Mouse (Mus musculus): ENCODE results near the gene Kantr. TPM values are rescaled to one million over a fixed set of nuclear protein-coding genes. Genes with fewer than 3 reads are reported as not detected.

Gene Kantr
- polyA plus RNA-seq, 1 experiment: 0.96 TPM

DNA sequence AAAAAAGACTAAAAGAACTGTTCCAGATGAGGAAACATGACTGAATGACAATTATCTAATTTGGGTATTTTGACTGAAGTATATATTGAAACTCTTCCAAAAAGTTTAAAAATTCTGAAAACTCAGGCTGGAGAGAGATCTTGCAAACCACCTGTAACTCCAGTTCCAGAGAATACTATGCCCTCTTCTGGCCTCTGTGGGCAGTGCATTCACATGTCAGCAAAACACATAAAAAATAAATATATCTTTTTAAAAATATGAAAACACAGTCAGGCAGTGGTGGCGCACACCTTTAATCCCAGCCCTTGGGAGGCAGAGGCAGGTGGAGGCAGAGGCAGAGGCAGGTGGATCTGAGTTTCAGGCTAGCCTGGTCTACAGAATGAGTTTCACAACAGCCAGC lies 3.7 kb downstream of the Kantr start:
- TF ChIP-seq E2F4 (IDR thresholded peaks at IDR 0.05; ENCODE audit: insufficient read depth) (no peak), MAX (IDR thresholded peaks at IDR 0.05; ENCODE audit: low read depth) (no peak), POLR2AphosphoS2 (IDR thresholded peaks at IDR 0.05; ENCODE audit: insufficient read length, low read depth) (no peak), REST (IDR thresholded peaks at IDR 0.05; ENCODE audit: insufficient read depth, insufficient read length) (no peak), POLR2A (IDR thresholded peaks at IDR 0.05; ENCODE audit: insufficient read length, low read depth) (no peak), MYOG (IDR thresholded peaks at IDR 0.05; ENCODE audit: control insufficient read depth in 1 of 3, insufficient read depth in 1 of 3, insufficient read length in 2 of 3, low read depth in 2 of 3) (no peak), SRF (IDR thresholded peaks at IDR 0.05; ENCODE audit: control insufficient read depth, insufficient read length, low read depth) (no peak), USF1 (IDR thresholded peaks at IDR 0.05; ENCODE audit: low read depth) (no peak), MYOD1 (IDR thresholded peaks at IDR 0.05; ENCODE audit: control insufficient read depth in 1 of 3, insufficient read length in 2 of 3, low read depth in 2 of 3) (no peak), TCF12 (IDR thresholded peaks at IDR 0.05; ENCODE audit: insufficient read depth, poor library complexity, severe bottlenecking) (no peak), CEBPB (IDR thresholded peaks at IDR 0.05; ENCODE audit: insufficient read depth, poor library complexity, severe bottlenecking) (no peak), TCF3 (IDR thresholded peaks at IDR 0.05; ENCODE audit: insufficient read length, low read depth) (no peak)
- Histone ChIP-seq H3K4me3 (no peak overlapping the region), H3K27me3 (ENCODE audit: control insufficient read depth, insufficient read depth, insufficient read length) (no peaks in the 10 kb centered on the region), H3K79me2 (ENCODE audit: control insufficient read depth, insufficient read depth) (no peaks in the 10 kb centered on the region), H3ac (ENCODE audit: control insufficient read depth, insufficient read length) (no peak overlapping the region), H3K4me2 (ENCODE audit: low read depth) (no peak overlapping the region), H3K36me3 (ENCODE audit: control insufficient read depth, insufficient read depth) (no peaks in the 10 kb centered on the region)

GRCm38 (mm10) chrX:152322776-152323175 lies 4.5 kb downstream of the Kantr start:
- Histone ChIP-seq H3ac (ENCODE audit: control insufficient read depth, insufficient read length) (no peak overlapping the region), H3K27me3 (ENCODE audit: control insufficient read depth, insufficient read depth, insufficient read length) (no peaks in the 10 kb centered on the region), H3K79me2 (ENCODE audit: control insufficient read depth, insufficient read depth) (no peaks in the 10 kb centered on the region), H3K36me3 (ENCODE audit: control insufficient read depth, insufficient read depth) (no peaks in the 10 kb centered on the region), H3K4me2 (ENCODE audit: low read depth) (no peak overlapping the region), H3K4me3 (no peak overlapping the region)
- TF ChIP-seq MYOG (IDR thresholded peaks at IDR 0.05; ENCODE audit: control insufficient read depth in 1 of 3, insufficient read depth in 1 of 3, insufficient read length in 2 of 3, low read depth in 2 of 3) (no peak), POLR2A (IDR thresholded peaks at IDR 0.05; ENCODE audit: insufficient read length, low read depth) (no peak), E2F4 (IDR thresholded peaks at IDR 0.05; ENCODE audit: insufficient read depth) (no peak), POLR2AphosphoS2 (IDR thresholded peaks at IDR 0.05; ENCODE audit: insufficient read length, low read depth) (no peak), TCF3 (IDR thresholded peaks at IDR 0.05; ENCODE audit: insufficient read length, low read depth) (no peak)

GRCm38 (mm10) chrX:152320535-152320934 lies 6.8 kb downstream of the Kantr start:
- H3K79me2 ChIP-seq (ENCODE audit: control insufficient read depth, insufficient read depth): no peaks in the 10 kb centered on the region
- no peak overlapping the region for H3ac ChIP-seq (ENCODE audit: control insufficient read depth, insufficient read length)
- no peak overlapping the region for H3K4me2 ChIP-seq (ENCODE audit: low read depth)
- H3K36me3 ChIP-seq (ENCODE audit: control insufficient read depth, insufficient read depth): no peaks in the 10 kb centered on the region
- no peaks in the 10 kb centered on the region for H3K27me3 ChIP-seq (ENCODE audit: control insufficient read depth, insufficient read depth, insufficient read length)
- H3K4me3 ChIP-seq: no peak overlapping the region
- TF ChIP-seq MAX (IDR thresholded peaks at IDR 0.05; ENCODE audit: low read depth) (no peak), REST (IDR thresholded peaks at IDR 0.05; ENCODE audit: insufficient read depth, insufficient read length) (no peak), E2F4 (IDR thresholded peaks at IDR 0.05; ENCODE audit: insufficient read depth) (no peak), MYOD1 (IDR thresholded peaks at IDR 0.05; ENCODE audit: control insufficient read depth in 1 of 3, insufficient read length in 2 of 3, low read depth in 2 of 3) (peak in 1 of 3 experiments; percentile 35), POLR2A (IDR thresholded peaks at IDR 0.05; ENCODE audit: insufficient read length, low read depth) (no peak)

GRCm38 (mm10) chrX:152307942-152308341 lies 19.4 kb downstream of the Kantr start:
- H3K4me3 ChIP-seq: no peak overlapping the region
- H3K4me2 ChIP-seq (ENCODE audit: low read depth): no peak overlapping the region
- no peaks in the 10 kb centered on the region for H3K79me2 ChIP-seq (ENCODE audit: control insufficient read depth, insufficient read depth)
- no peaks in the 10 kb centered on the region for H3K36me3 ChIP-seq (ENCODE audit: control insufficient read depth, insufficient read depth)
- no peak overlapping the region for H3ac ChIP-seq (ENCODE audit: control insufficient read depth, insufficient read length)
- TF ChIP-seq POLR2AphosphoS2 (IDR thresholded peaks at IDR 0.05; ENCODE audit: insufficient read length, low read depth) (no peak), MAX (IDR thresholded peaks at IDR 0.05; ENCODE audit: low read depth) (no peak), REST (IDR thresholded peaks at IDR 0.05; ENCODE audit: insufficient read depth, insufficient read length) (no peak), USF1 (IDR thresholded peaks at IDR 0.05; ENCODE audit: low read depth) (no peak), SRF (IDR thresholded peaks at IDR 0.05; ENCODE audit: control insufficient read depth, insufficient read length, low read depth) (no peak), POLR2A (IDR thresholded peaks at IDR 0.05; ENCODE audit: insufficient read length, low read depth) (no peak), MYOG (IDR thresholded peaks at IDR 0.05; ENCODE audit: control insufficient read depth in 1 of 3, insufficient read depth in 1 of 3, insufficient read length in 2 of 3, low read depth in 2 of 3) (no peak), TCF12 (IDR thresholded peaks at IDR 0.05; ENCODE audit: insufficient read depth, poor library complexity, severe bottlenecking) (no peak), TCF3 (IDR thresholded peaks at IDR 0.05; ENCODE audit: insufficient read length, low read depth) (no peak), CEBPB (IDR thresholded peaks at IDR 0.05; ENCODE audit: insufficient read depth, poor library complexity, severe bottlenecking) (no peak)
- H3K27me3 ChIP-seq (ENCODE audit: control insufficient read depth, insufficient read depth, insufficient read length): no peaks in the 10 kb centered on the region

- Histone ChIP-seq H3K27me3 (ENCODE audit: control insufficient read depth, insufficient read depth, insufficient read length) (no peaks in the 10 kb centered on the region), H3ac (ENCODE audit: control insufficient read depth, insufficient read length) (no peak overlapping the region), H3K36me3 (ENCODE audit: control insufficient read depth, insufficient read depth) (no peaks in the 10 kb centered on the region), H3K4me2 (ENCODE audit: low read depth) (no peak overlapping the region), H3K4me3 (no peak overlapping the region), H3K79me2 (ENCODE audit: control insufficient read depth, insufficient read depth) (no peaks in the 10 kb centered on the region)
- TF ChIP-seq USF1 (IDR thresholded peaks at IDR 0.05; ENCODE audit: low read depth): no peak
- no peak for TF ChIP-seq REST (IDR thresholded peaks at IDR 0.05; ENCODE audit: insufficient read depth, insufficient read length)
- no peak for TF ChIP-seq TCF3 (IDR thresholded peaks at IDR 0.05; ENCODE audit: insufficient read length, low read depth)
- TF ChIP-seq E2F4 (IDR thresholded peaks at IDR 0.05; ENCODE audit: insufficient read depth): no peak
- no peak for TF ChIP-seq SRF (IDR thresholded peaks at IDR 0.05; ENCODE audit: control insufficient read depth, insufficient read length, low read depth)
- no peak for TF ChIP-seq TCF12 (IDR thresholded peaks at IDR 0.05; ENCODE audit: insufficient read depth, poor library complexity, severe bottlenecking)
- TF ChIP-seq MYOG (IDR thresholded peaks at IDR 0.05; ENCODE audit: control insufficient read depth in 1 of 3, insufficient read depth in 1 of 3, insufficient read length in 2 of 3, low read depth in 2 of 3): no peak
- no peak for TF ChIP-seq CEBPB (IDR thresholded peaks at IDR 0.05; ENCODE audit: insufficient read depth, poor library complexity, severe bottlenecking)
- no peak for TF ChIP-seq MYOD1 (IDR thresholded peaks at IDR 0.05; ENCODE audit: control insufficient read depth in 1 of 3, insufficient read length in 2 of 3, low read depth in 2 of 3)
Observed at GRCm38 (mm10) chrX:152307371-152307770, 19.9 kb downstream of the Kantr start.
